Mouse (Mus musculus): ENCODE results near the gene Slc8a2. TPM values are rescaled to one million over a fixed set of nuclear protein-coding genes. Genes with fewer than 3 reads are reported as not detected.

The Slc8a2 gene
- polyA plus RNA-seq, 1 experiment from 2014 or later, result 0.25 TPM

DNA sequence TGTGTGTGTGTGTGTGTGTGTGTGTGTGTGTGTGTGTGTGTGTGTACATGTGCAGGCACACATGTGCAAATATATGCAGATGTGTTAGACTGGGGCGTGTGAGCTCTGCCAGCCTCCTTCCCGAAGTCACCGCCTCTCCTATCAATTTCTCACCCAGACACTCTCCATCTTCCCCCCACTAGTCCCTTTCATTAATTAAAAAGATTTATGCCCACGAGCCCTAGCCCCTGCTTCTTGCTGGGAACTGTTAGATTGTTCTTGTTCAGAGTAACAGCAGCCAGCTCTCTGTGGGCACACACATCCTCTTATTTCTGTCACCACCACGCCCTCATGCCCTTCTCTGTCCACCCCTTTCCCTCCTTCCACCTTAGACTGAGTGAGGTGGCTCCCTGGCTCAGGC, 43.5 kb downstream of the Slc8a2 start:
- H3K9me3 ChIP-seq (replicated peaks; ENCODE audit: control insufficient read depth, low read length), result no peaks in the 10 kb centered on the region
- H3K36me3 ChIP-seq (ENCODE audit: control insufficient read depth, insufficient read depth, low read length), result no peaks in the 10 kb centered on the region
- ATAC-seq (ENCODE audit: insufficient read depth, low FRiP score), result no peak
- H3K27ac ChIP-seq (ENCODE audit: low read length), result no peak overlapping the region
- H3K4me1 ChIP-seq (ENCODE audit: control insufficient read depth, insufficient read depth, low read length), result peaks cover 8% of the 10 kb centered on the region
- peak overlapping the region; percentile 16; the same call in 1 of the 2 replicates for H3K9ac ChIP-seq (ENCODE audit: low read length)
- no peaks in the 10 kb centered on the region for H3K27me3 ChIP-seq (ENCODE audit: control insufficient read depth, insufficient read depth, low read length)
- no peak overlapping the region for H3K4me2 ChIP-seq (ENCODE audit: low read depth, low read length)
- WGBS, result 38% methylated on average over 5 of the region's 5 CpGs
- no peak overlapping the region for H3K4me3 ChIP-seq (replicated peaks; ENCODE audit: low read length)

DNA sequence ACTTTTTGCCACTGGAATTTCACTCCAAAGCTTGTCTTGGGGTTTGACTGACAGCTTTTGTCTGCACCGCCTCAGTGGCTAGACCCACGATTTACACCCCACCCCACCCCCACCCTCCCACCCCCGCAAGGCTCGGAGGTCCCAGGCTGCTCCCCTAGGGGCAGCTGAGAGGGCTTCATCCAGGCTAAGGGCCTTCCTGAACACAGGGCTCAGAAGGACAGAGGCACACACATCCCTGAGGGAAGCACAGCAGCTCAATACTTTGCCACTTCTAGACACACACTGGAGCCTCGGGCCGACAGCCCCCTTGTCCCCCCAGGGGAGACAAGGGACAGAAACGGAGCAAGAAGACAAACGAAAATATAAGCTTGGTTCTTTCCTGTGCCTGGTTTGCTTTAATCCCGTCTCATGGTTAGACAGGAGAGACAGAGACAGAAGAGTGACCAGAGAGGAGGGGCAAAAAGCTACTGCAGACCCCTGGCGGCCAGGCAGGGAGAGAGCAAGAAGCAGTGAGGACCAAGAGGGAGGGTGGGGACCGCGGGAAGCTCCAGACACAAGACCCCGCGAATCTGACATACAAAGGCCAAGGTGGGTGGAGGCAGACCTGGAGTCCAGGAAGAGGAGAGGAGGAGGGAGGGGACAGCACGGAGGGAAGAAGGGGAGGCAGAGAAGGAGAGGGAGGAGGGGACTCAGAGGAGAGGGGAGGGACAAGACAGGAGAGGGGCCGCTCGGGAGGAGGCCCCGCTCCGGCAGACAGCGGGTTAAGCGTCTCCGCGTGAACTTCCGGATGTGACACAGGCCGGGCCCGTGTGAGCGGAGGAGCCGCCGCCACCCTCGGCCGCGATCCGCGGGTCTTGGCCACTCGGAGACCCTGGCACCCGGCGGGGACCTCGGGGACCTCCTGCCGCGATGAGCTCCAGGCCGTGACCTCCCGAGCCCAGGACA, 45.2 kb downstream of the Slc8a2 start, which contains the start of gene Meis3:
Gene Meis3, plus strand, starts transcription at position 494 of the 945 bp plus-strand sequence.
- Histone ChIP-seq H3K9ac (ENCODE audit: low read length) (peak within 1 kb of the TSS; percentile 77), H3K4me2 (ENCODE audit: low read depth, low read length) (peak within 1 kb of the TSS; percentile 73), H3K9me3 (replicated peaks; ENCODE audit: control insufficient read depth, low read length) (no peaks in the 10 kb centered on the region; the same call in 1 of the 2 replicates), H3K36me3 (ENCODE audit: control insufficient read depth, insufficient read depth, low read length) (no peaks in the 10 kb centered on the region), H3K27ac (ENCODE audit: low read length) (peak within 1 kb of the TSS; percentile 33; the same call in 1 of the 2 replicates), H3K27me3 (ENCODE audit: control insufficient read depth, insufficient read depth, low read length) (no peaks in the 10 kb centered on the region), H3K4me1 (ENCODE audit: control insufficient read depth, insufficient read depth, low read length) (peaks cover 8% of the 10 kb centered on the region), H3K4me3 (replicated peaks; ENCODE audit: low read length) (peak within 1 kb of the TSS; percentile 54)
- under 1% methylated on average over 42 of the region's 42 CpGs for WGBS
- ATAC-seq (ENCODE audit: insufficient read depth, low FRiP score), result peak; percentile 84

DNA sequence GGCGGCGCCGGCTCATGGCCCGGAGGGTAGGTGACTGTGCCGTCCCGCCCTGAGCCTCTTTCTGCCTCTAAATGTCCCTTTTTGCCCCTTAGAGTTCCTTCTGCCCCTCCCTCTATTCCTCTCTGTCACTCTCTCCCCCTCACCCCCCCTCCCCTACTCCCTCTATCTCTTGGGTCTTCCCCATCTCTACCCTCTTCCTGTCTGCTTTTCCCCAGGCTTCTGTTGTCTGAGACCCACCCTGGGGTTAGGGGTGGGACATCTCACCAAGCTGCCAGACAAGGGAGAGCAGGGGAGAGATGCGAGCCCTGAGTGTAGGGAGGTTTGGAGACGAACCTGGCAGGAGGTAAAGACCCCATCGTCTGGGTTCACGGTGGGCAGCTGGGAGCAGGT, 45.9 kb downstream of the Slc8a2 start:
- H3K4me3 ChIP-seq (replicated peaks; ENCODE audit: low read length), result peak overlapping the region; percentile 54
- ATAC-seq (ENCODE audit: insufficient read depth, low FRiP score), result peak; percentile 16; the same call in 1 of the 2 replicates
- peaks cover 8% of the 10 kb centered on the region for H3K4me1 ChIP-seq (ENCODE audit: control insufficient read depth, insufficient read depth, low read length)
- 0% methylated on average over 10 of the region's 10 CpGs for WGBS
- H3K4me2 ChIP-seq (ENCODE audit: low read depth, low read length), result peak overlapping the region; percentile 73
- H3K27ac ChIP-seq (ENCODE audit: low read length), result no peak overlapping the region
- no peaks in the 10 kb centered on the region for H3K27me3 ChIP-seq (ENCODE audit: control insufficient read depth, insufficient read depth, low read length)
- H3K36me3 ChIP-seq (ENCODE audit: control insufficient read depth, insufficient read depth, low read length), result no peaks in the 10 kb centered on the region
- H3K9me3 ChIP-seq (replicated peaks; ENCODE audit: control insufficient read depth, low read length), result no peaks in the 10 kb centered on the region; the same call in 1 of the 2 replicates
- peak overlapping the region; percentile 77 for H3K9ac ChIP-seq (ENCODE audit: low read length)

DNA sequence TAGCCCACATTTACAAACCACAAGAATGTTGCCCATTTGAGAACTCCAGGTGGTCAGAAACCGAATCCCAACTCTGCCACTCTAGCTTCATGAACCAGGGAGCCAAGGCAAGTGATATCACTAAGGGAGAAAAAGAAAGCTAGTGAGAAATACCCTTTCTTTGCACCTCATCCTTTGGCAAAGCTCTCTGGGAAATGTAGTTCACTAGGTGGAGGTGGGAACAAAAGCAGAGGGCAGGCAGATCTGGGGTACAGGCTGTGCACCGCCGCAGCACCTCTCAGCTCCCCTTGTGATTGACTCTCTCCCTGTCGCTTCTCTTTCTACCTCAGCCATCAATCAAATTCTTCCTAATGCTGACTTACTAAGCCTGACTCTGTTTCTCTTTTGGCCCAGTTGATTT, 48.5 kb downstream of the Slc8a2 start:
- Histone ChIP-seq H3K4me3 (replicated peaks; ENCODE audit: low read length) (no peak overlapping the region), H3K9ac (ENCODE audit: low read length) (no peak overlapping the region), H3K27me3 (ENCODE audit: control insufficient read depth, insufficient read depth, low read length) (no peaks in the 10 kb centered on the region), H3K4me2 (ENCODE audit: low read depth, low read length) (no peak overlapping the region), H3K4me1 (ENCODE audit: control insufficient read depth, insufficient read depth, low read length) (peaks cover 4% of the 10 kb centered on the region), H3K27ac (ENCODE audit: low read length) (no peak overlapping the region), H3K36me3 (ENCODE audit: control insufficient read depth, insufficient read depth, low read length) (no peaks in the 10 kb centered on the region), H3K9me3 (replicated peaks; ENCODE audit: control insufficient read depth, low read length) (no peaks in the 10 kb centered on the region; the same call in 1 of the 2 replicates)
- WGBS, result 76% methylated on average over 4 of the region's 4 CpGs
- no peak for ATAC-seq (ENCODE audit: insufficient read depth, low FRiP score)

DNA sequence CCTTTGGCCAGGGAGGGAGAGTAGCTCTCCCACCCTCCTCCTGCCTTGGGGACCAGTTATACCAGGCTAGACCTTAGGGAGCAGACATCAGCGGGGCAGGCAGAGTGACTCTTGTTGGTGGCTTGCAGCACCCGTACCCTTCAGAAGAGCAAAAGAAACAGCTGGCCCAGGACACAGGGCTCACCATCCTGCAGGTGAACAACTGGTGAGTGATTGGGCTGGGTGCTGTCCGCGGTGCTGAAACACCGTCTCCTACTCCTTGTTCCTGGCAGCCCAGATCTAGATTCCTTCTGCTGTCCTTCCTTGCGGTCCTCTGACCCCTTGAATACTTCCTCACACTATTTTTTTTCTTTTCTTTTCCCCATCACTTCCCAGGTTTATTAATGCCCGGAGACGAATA, 54.0 kb downstream of the Slc8a2 start:
- Histone ChIP-seq H3K36me3 (ENCODE audit: control insufficient read depth, insufficient read depth, low read length) (no peaks in the 10 kb centered on the region), H3K4me2 (ENCODE audit: low read depth, low read length) (no peak overlapping the region), H3K27ac (ENCODE audit: low read length) (no peak overlapping the region), H3K9me3 (replicated peaks; ENCODE audit: control insufficient read depth, low read length) (no peaks in the 10 kb centered on the region; the same call in 1 of the 2 replicates), H3K9ac (ENCODE audit: low read length) (no peak overlapping the region), H3K27me3 (ENCODE audit: control insufficient read depth, insufficient read depth, low read length) (no peaks in the 10 kb centered on the region), H3K4me3 (replicated peaks; ENCODE audit: low read length) (no peak overlapping the region), H3K4me1 (ENCODE audit: control insufficient read depth, insufficient read depth, low read length) (no peaks in the 10 kb centered on the region)
- 20% methylated on average over 8 of the region's 8 CpGs for WGBS
- ATAC-seq (ENCODE audit: insufficient read depth, low FRiP score), result no peak

DNA sequence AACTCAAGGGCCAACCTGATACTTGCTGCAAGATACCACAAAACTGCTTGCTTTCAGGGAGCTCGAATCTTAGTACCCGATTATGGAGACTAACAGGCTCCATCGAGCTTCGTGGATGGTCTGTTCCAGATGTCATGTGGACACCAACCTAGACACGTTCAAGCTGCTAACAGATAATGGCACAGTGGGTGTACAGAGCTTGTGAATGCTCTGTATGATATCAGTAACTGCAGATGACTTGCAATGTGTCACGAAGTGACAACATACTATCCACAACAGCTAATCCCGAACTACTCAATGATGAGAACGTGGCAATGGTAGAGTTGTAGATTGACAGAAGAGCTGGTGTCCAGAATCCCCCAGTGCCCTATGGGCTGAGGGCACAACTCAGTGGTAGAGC, 57.9 kb downstream of the Slc8a2 start:
- 79% methylated on average over 8 of the region's 8 CpGs for WGBS

DNA sequence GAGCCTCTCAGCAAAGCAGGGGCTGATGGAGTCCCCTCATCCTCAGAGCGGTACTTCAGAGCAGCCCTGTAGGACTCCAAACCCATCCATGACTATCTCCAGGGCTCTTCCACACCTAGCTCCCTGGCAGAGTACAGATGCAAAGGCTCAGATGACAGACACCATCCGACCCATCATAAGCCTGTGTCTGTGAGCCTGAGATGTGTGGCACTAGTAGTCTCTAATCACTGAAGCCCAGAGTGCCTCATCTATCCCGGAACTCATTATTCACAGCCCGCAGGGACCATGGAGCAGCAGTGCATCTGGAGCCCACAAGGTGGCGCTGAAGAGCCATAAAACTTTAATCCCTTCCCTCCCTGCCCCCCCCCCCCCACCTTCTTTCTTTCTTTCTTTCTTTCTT, 62.7 kb downstream of the Slc8a2 start:
- Histone ChIP-seq H3K36me3 (ENCODE audit: control insufficient read depth, insufficient read depth, low read length) (no peaks in the 10 kb centered on the region), H3K4me2 (ENCODE audit: low read depth, low read length) (no peak overlapping the region), H3K27me3 (ENCODE audit: control insufficient read depth, insufficient read depth, low read length) (0 out of 2 replicates have a peak, but pooled peaks cover 4% of the 10 kb centered on the region), H3K9ac (ENCODE audit: low read length) (no peak overlapping the region), H3K4me3 (replicated peaks; ENCODE audit: low read length) (no peak overlapping the region), H3K4me1 (ENCODE audit: control insufficient read depth, insufficient read depth, low read length) (no peaks in the 10 kb centered on the region), H3K27ac (ENCODE audit: low read length) (no peak overlapping the region), H3K9me3 (replicated peaks; ENCODE audit: control insufficient read depth, low read length) (no peaks in the 10 kb centered on the region)
- WGBS, result 15% methylated on average over 5 of the region's 5 CpGs
- peak; percentile 35; the same call in 1 of the 2 replicates for ATAC-seq (ENCODE audit: insufficient read depth, low FRiP score)

More for the DNA sequence above, 57.9 kb downstream of the Slc8a2 start:
- Histone ChIP-seq H3K4me3 (replicated peaks; ENCODE audit: low read length) (no peak overlapping the region), H3K9me3 (replicated peaks; ENCODE audit: control insufficient read depth, low read length) (no peaks in the 10 kb centered on the region), H3K27ac (ENCODE audit: low read length) (no peak overlapping the region), H3K27me3 (ENCODE audit: control insufficient read depth, insufficient read depth, low read length) (0 out of 2 replicates have a peak, but pooled peaks cover 4% of the 10 kb centered on the region), H3K4me2 (ENCODE audit: low read depth, low read length) (no peak overlapping the region), H3K9ac (ENCODE audit: low read length) (no peak overlapping the region), H3K36me3 (ENCODE audit: control insufficient read depth, insufficient read depth, low read length) (no peaks in the 10 kb centered on the region), H3K4me1 (ENCODE audit: control insufficient read depth, insufficient read depth, low read length) (no peaks in the 10 kb centered on the region)
- no peak for ATAC-seq (ENCODE audit: insufficient read depth, low FRiP score)

DNA sequence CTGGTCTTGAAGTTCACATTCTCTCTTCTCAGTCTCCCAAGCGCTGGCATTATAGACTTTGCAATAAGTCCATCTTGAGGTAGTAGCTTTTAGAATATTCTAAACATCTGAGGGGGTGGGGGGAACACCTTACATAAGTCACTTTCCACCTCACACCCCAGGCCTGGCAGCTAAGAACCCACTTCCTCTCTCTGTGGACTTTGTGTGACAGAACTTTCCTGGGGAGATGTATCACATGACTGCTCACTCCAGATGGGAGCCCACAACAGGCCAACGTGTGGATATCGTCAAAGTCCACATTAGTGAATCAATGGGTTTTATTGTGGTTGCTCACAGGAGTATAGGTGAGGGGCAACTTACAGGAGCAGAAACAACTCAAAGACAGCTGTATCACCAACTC, 64.1 kb downstream of the Slc8a2 start:
- H3K27ac ChIP-seq (ENCODE audit: low read length), result no peak overlapping the region
- H3K4me3 ChIP-seq (replicated peaks; ENCODE audit: low read length), result no peak overlapping the region
- H3K4me1 ChIP-seq (ENCODE audit: control insufficient read depth, insufficient read depth, low read length), result no peaks in the 10 kb centered on the region
- H3K9me3 ChIP-seq (replicated peaks; ENCODE audit: control insufficient read depth, low read length), result no peaks in the 10 kb centered on the region
- H3K27me3 ChIP-seq (ENCODE audit: control insufficient read depth, insufficient read depth, low read length), result 0 out of 2 replicates have a peak, but pooled peaks cover 4% of the 10 kb centered on the region
- H3K4me2 ChIP-seq (ENCODE audit: low read depth, low read length), result no peak overlapping the region
- no peak overlapping the region for H3K9ac ChIP-seq (ENCODE audit: low read length)
- H3K36me3 ChIP-seq (ENCODE audit: control insufficient read depth, insufficient read depth, low read length), result no peaks in the 10 kb centered on the region
- no peak for ATAC-seq (ENCODE audit: insufficient read depth, low FRiP score)
- 44% methylated on average over 3 of the region's 3 CpGs for WGBS

DNA sequence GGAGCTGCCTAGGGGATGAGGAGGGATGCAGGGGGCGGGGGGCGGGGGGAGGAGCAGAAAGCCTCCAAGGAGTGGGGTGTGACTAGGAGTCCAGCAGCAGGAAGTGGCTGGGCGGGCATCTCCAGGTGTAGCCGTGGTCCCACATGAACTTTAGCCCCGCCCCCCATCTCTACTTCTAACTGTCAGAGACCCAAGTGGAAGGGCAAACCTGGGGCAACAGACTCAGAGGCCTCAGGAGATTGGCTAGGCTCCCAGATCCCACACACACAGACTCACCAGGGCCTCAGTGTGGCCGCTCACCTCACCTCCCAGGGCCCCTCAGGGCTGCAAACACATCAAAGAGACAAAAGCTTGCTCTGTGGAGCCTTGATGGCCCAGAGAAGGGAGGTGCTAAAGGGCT, 67.0 kb downstream of the Slc8a2 start:
- WGBS, result 47% methylated on average over 6 of the region's 6 CpGs

More for the DNA sequence above, 67.0 kb downstream of the Slc8a2 start:
- no peaks in the 10 kb centered on the region for H3K9me3 ChIP-seq (replicated peaks; ENCODE audit: control insufficient read depth, low read length)
- no peak overlapping the region for H3K4me2 ChIP-seq (ENCODE audit: low read depth, low read length)
- no peak overlapping the region for H3K9ac ChIP-seq (ENCODE audit: low read length)
- H3K27ac ChIP-seq (ENCODE audit: low read length), result no peak overlapping the region
- no peak overlapping the region for H3K4me3 ChIP-seq (replicated peaks; ENCODE audit: low read length)
- no peaks in the 10 kb centered on the region; the same call in 1 of the 2 replicates for H3K36me3 ChIP-seq (ENCODE audit: control insufficient read depth, insufficient read depth, low read length)
- ATAC-seq (ENCODE audit: insufficient read depth, low FRiP score), result no peak
- no peaks in the 10 kb centered on the region for H3K4me1 ChIP-seq (ENCODE audit: control insufficient read depth, insufficient read depth, low read length)
- no peaks in the 10 kb centered on the region for H3K27me3 ChIP-seq (ENCODE audit: control insufficient read depth, insufficient read depth, low read length)

Data from stomach, embryonic 16.5 days (tissue).